Mouse (Mus musculus): ENCODE results near the gene Gm20379.

DNA sequence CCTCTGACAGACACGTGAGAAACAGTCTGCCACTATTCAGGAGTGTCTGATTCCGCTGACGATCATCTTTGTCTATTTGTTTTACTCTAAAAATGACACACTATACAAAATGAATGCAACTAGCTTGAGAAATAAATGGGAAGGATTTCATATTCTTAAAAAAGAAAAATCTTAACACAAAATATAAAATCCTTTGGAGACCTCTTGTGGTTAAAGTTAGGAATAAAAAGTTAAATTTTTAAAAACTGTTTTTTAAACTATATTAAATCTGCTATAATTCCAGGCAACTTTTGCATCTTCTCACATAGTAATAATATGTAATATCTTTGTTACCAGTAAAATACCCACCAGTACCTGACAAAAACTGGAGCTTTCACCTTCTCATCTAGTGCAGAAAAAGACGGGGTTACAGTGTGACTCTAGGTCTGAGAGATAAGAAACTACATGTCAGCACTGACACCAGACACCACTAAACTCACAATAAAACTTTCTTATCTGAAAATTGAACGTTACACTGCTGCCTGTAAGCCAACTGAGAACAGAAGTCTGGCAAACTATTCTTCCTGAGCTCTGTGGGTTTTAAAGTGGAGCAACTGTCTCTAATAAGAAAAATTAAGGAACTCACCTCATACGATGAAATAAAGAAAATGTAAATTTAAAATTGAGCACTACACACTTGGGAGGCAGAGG is 32.1 kb downstream of the Gm20379 start:
- TF ChIP-seq CTCF (IDR thresholded peaks at IDR 0.05; ENCODE audit: insufficient read depth, low read depth, low read length) (no peak), POLR2A (IDR thresholded peaks at IDR 0.05; ENCODE audit: insufficient read depth, low read depth, low read length) (no peak)

All from olfactory bulb, adult 2 months (tissue).